Mouse (Mus musculus): ENCODE results near the gene Ncoa1.

The Ncoa1 gene

DNA sequence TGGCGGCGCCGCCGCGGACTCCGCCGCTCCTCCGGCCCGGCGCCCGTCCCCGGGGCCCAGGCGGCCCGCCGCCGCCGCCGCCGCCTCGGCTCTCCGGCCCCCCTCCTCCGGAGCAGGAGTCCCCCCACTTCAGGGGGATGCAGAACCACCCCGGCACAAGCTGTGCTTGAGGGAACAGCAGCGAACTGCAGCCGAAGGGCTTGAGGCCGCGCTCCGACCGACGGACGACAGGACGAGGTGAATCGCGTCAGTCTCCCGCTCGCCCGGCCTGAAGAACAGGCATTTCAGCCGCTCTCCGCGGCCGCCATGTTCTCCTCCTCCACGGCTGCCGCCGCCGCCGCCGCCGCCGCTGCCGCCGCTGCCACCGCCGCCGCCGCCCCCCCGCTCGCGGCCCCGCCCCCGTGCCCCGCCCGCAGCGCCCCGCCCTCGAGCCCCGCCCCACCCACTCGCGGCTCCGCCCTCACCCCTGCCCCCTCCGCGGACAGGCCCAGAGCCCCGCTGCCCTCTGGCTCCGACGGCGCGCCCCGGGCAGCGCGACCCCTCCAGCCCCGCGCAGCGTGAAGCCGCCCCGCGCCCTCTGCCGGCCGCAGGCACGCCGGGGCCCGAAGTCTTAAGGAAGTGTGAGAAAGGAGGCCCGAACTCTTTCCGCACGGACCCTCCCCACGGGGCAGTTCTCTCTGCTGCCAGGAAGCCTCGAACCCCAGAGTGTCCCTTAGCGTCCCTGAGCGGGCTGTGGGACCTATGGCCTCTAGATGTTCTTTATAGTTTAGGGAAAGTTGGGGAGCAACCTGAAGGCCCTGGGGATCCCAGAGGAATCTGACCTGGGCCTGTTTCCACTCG lies at the start of gene Ncoa1:
Gene Ncoa1 (minus strand): TSS at position 351 of the 840 bp plus-strand sequence.
- CTCF ChIA-PET = interaction anchor here in 2 of 4 experiments (0.7 to 1.0 kb wide), 2 partner anchors 9 to 156 kb away, joined by 3 to 7 read pairs; no protein-coding TSS in a partner anchor
- POLR2A ChIA-PET = interaction anchor here in 3 of 4 experiments (0.6 to 2.0 kb wide), 7 partner anchors 17 to 419 kb away, joined by 3 to 6 read pairs (median 4); partner anchors contain the start of genes Cenpo (in 1 of the 3) and Ptrhd1 (in 1 of the 3)

DNA sequence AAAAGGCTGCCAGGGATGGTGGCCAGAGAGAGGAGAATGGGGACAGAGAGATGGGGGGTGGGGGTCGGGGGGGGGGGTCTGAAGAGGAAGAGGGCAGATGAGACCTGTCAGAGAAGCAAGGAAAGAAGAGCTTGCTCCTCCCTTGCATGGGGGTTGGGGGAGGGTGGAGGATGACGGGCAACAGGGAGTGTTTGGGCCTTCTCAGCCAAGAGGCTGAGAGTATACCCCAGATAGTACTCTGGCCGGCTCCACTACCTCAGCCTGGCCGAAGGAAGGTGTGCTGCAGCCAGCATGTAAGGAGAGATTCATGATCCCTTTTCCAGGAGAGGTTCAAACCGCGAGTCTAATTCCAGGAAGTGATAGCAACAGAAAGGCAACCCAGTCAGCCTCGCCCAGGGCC lies 47.6 kb upstream of the Ncoa1 start:
- CTCF ChIA-PET = interaction anchor here in 2 of 4 experiments (0.6 to 1.4 kb wide), 2 partner anchors 417 to 596 kb away, joined by 3 to 5 read pairs; no protein-coding TSS in a partner anchor
- POLR2A ChIA-PET = interaction anchor here in 3 of 4 experiments (0.6 to 1.9 kb wide), 12 partner anchors 9 to 377 kb away, joined by 3 to 8 read pairs (median 4); partner anchors contain the start of genes Cenpo (in 1 of the 3), Ptrhd1 (in 1 of the 3) and Wdcp (in 1 of the 3)

DNA sequence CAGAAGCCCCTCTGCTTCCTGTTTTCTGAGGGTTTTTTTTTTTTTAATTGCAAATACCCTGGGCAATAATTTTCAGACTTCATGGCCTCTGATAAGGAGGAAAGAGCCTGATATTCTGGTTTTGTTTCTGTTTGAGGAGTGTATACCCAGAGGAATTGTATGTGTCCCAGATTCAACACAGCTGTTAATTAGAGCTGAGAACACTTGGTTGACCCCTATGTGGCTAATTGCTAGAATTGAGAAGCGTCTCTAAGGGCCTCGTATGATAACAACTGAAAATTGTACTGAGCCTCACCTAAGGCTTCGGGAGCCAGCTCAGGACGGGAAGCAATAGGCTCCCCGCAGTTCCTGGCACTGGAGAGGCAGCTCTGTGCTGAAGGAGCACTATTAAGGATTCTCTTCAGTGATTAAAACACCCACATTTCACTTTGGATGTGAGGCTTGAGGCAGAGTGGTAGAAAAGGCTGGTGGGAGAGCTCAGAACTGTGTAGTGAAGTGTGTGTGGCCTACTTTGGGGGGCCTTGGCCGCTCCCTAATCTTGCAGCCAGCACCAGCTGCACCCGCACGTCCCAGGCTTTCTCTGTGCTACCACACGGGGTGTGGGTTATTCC lies 46.8 kb upstream of the Ncoa1 start:
- CTCF ChIA-PET = interaction anchor here in 2 of 4 experiments (0.6 to 1.4 kb wide), 2 partner anchors 416 to 596 kb away, joined by 3 to 5 read pairs; no protein-coding TSS in a partner anchor
- POLR2A ChIA-PET = interaction anchor here (0.6 to 1.9 kb wide), 16 partner anchors 10 to 967 kb away, joined by 3 to 8 read pairs (median 4); partner anchors contain the start of genes Cenpo (in 1 of the 4), Ptrhd1 (in 1 of the 4) and Wdcp (in 1 of the 4)

DNA sequence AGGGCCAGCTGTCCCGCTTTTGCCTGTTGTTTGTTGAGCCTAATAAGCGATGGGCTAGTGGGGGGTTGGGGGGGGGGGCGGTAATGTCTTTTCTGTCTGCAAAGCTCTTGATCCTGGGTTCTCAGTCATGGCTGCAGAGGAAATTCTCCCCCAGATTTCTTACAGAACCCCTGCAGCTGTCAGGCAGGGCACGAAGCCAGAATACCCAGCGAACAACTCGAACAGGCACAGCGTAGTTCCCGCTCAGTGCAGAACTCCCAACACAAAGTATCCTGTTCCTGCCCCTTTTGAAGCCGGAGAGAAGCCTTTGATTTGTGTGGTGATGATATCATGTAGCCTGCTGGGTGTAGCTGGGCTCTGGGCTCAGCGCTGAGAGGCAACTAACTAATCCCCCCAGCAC lies 46.2 kb upstream of the Ncoa1 start:
- ChIA-PET CTCF (interaction anchor here in 1 of 4 experiments (0.6 to 1.4 kb wide), 2 partner anchors 15 to 416 kb away, joined by 5 to 6 read pairs; no protein-coding TSS in a partner anchor), POLR2A (interaction anchor here (0.6 to 1.9 kb wide), 11 partner anchors 10 to 966 kb away, joined by 3 to 8 read pairs (median 3); partner anchors contain the start of genes Cenpo (in 1 of the 4) and Ptrhd1 (in 1 of the 4))

DNA sequence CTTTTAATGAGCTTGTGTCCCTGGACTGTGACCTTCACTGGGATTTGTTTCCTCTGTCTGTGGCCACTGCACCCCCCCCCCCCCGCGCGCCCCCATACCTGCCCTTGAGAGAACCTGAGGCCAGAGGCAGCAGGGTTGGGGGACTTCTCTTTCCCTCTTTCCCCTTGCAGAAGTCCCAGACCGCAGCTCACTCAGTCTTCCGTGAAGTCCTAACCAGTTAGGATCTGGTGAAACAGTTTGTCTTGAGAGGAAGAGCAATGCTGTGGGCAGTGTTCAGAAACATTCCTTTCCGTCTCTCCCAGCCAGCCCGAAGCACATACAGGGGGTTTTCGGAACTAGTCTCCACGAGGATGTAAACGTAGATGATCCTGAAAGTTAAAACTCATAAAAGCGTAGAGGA lies 42.0 kb upstream of the Ncoa1 start:
- CTCF ChIA-PET = interaction anchor here in 1 of 4 experiments (0.6 kb wide), 1 partner anchor 411 kb away, joined by 3 read pairs; no protein-coding TSS in a partner anchor
- POLR2A ChIA-PET = interaction anchor here in 3 of 4 experiments (0.6 to 1.1 kb wide), 6 partner anchors 9 to 870 kb away, joined by 3 to 7 read pairs (median 4); no protein-coding TSS in a partner anchor

DNA sequence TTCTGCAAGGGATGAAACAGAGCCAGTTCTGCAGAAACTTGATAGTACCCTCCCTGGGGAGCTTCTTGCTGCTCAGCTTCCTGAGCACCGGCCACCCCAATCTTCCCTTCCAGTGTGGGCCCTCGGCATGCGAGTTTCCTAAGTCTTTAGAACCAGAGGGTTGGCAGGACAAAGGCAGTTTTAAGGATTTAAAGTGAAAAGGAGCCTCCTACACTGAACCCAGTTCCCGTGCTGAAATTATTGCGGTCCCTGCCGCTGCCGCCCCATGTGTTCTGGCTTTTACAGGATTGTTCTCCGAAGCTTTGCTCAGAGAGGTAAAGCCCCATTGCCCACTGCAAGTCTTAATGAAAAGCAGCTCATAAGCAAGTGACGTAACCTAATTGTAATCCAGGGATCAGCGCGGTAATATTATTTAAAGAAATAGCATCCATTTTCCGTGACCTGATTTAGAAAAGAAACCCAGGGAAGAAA lies 32.6 kb upstream of the Ncoa1 start:
- CTCF ChIA-PET = interaction anchor here in 3 of 4 experiments (0.5 to 0.7 kb wide), 6 partner anchors 13 to 561 kb away, joined by 3 to 9 read pairs (median 5); no protein-coding TSS in a partner anchor
- POLR2A ChIA-PET = interaction anchor here (0.6 to 1.7 kb wide), 6 partner anchors 9 to 259 kb away, joined by 3 to 14 read pairs (median 3); partner anchors contain the start of genes Fam228b (in 1 of the 4) and Pfn4 (in 1 of the 4)

DNA sequence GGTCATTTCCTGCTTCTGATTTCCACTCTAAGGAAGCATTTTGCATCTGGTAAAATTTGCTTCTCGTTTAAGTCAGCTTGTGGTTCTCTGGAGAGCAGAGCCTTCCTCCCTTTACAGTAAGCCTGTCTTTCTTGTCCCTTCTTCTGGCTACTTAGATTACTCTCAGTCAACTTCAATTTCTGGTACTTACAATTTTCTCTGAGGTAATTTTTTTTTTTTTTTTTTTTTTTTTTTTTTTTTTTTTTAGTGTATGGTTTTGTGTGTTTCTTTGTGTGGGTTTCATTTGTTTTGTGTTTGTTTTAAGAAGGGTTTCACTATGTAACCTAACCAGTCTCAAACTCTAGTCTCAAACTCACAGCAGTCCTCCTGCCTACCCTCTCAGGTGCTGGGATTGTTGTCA lies 31.2 kb upstream of the Ncoa1 start:
- ChIA-PET POLR2A (interaction anchor here in 3 of 4 experiments (0.7 to 1.5 kb wide), 4 partner anchors 16 to 265 kb away, joined by 3 to 4 read pairs (median 4); no protein-coding TSS in a partner anchor), CTCF (interaction anchor here in 3 of 4 experiments (0.7 to 1.2 kb wide), 3 partner anchors 10 to 40 kb away, joined by 4 to 10 read pairs (median 6); no protein-coding TSS in a partner anchor)

DNA sequence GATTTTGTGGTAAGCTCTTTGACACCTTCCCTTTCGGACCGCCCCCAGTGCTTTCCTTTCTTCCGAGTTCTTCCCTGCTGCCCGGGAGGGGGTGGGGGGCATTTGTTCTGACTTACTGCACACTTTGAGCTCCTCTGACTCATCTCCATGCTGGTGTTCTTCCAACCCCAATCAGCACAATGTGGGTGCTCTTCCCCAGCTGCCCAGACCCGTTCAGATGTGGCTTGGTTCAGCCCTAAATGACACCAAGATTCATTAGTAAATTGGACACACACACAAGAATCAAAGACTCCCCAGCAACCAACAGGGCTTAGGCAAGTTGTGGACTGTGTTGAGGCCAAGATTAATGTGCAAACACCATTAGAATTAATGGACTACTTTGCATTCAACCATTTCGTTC lies 30.5 kb upstream of the Ncoa1 start:
- POLR2A ChIA-PET = interaction anchor here in 3 of 4 experiments (0.5 to 1.4 kb wide), 5 partner anchors 17 to 750 kb away, joined by 3 to 4 read pairs (median 3); no protein-coding TSS in a partner anchor

DNA sequence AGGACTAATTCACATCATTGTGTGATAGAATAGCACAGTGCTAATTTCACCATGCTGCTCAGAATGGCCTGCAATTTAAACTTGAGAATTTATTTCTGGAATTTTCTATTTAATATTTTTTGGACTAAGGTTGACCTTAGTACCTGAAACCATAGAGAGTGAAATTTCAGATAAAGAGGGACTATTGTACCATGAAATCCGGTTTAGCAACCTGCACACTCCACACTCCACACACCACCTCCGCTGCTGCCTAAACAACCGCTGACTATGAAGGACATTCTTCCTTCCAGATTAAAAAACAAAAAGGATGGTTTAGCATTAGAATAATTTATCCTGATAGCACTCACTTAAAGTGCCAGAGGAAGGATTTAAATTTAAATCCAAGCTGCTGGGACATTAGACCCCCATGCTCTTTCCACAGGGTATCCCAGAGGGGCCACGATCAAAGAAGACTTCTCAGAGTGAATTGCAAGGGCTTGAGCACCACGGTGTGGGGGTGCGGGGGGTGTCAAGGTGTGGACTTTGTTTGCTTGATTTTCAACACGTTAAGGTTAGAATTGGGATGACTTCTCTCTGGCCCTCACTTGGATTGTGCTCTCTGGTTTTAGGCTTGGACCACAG lies 29.9 kb upstream of the Ncoa1 start:
- ChIA-PET CTCF (interaction anchor here in 3 of 4 experiments (0.6 to 1.2 kb wide), 3 partner anchors 41 to 287 kb away, joined by 4 read pairs; no protein-coding TSS in a partner anchor), POLR2A (interaction anchor here in 2 of 4 experiments (0.5 to 1.4 kb wide), 4 partner anchors 17 to 750 kb away, joined by 3 to 4 read pairs (median 4); no protein-coding TSS in a partner anchor)

More for the DNA sequence above, 30.5 kb upstream of the Ncoa1 start:
- CTCF ChIA-PET = interaction anchor here (0.7 to 1.2 kb wide), 4 partner anchors 9 to 64 kb away, joined by 4 to 10 read pairs (median 5); no protein-coding TSS in a partner anchor

DNA sequence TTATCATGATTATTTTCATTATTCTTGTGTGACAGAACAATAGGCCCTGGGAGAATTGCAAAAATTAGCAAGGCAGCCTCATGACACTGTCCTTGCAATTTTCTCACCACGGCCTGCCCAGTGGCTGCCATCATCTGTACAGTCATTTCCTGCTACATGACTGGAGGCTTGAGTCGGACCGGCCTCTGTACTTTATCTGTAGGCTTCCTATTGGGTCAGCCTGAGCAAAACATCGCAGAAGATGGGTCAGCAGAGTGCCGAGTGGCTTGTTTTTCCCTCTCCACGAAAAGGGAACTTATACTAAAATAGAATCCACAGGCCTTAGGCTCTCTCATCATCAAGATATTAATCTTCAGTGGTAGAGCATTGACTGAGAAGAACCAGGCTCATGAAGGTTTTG lies 28.3 kb upstream of the Ncoa1 start:
- ChIA-PET POLR2A (interaction anchor here in 1 of 4 experiments (0.9 kb wide), 1 partner anchor 27 kb away, joined by 3 read pairs; no protein-coding TSS in a partner anchor), CTCF (no interaction called here)

DNA sequence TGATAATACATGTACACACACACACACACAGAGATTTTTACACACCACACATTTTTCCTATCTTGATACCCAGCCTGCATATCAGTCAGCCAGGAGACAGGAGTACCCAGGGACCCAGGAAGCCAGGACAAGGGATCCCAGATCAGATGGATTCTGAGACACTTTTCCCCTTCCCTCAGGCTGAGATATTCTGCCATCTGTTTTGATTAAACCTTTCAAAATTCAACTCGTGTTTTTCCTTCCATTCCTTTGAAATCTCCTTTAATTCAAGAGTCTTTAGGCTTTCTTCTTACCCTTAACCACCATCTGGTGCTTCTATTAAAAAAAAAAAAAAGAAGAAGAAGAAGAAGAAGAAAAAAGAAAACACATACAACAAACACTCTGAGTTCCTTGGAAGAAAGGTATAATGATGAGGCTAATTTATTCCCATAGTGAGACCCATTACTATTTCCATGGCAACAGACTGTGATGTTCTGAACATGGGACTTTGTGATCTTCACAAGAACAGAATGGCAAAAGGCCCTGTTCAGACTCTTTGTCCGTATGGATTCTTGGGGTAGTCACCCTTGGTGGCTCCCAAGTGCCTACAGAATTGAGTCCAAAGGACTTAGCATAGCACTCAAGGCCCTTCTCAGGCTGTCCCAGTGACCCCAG lies 26.8 kb upstream of the Ncoa1 start:
- POLR2A ChIA-PET = no interaction called here
- CTCF ChIA-PET = no interaction called here

DNA sequence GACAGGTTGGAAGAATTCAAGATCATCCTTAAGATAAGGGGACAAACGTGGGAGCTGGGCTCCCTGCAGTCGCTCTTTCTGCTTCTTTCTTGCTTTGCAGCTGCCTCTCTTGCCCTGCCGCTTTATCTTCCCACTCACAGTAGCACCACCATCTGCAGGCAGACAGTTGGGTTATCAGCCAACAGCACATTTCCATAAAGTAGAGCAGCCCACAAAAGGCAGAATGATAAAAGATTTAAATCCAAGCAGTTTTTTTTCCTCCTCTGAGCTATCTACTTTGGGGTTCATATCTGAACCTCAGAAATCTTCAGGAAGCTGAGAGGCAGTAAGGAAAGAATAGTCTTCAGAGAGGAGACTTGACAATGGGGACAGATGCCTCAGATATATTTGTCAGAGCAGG lies 24.9 kb upstream of the Ncoa1 start:
- POLR2A ChIA-PET = interaction anchor here in 2 of 4 experiments (0.6 to 1.4 kb wide), 5 partner anchors 16 to 475 kb away, joined by 3 to 4 read pairs (median 3); no protein-coding TSS in a partner anchor
- CTCF ChIA-PET = interaction anchor here in 1 of 4 experiments (1.0 kb wide), 1 partner anchor 293 kb away, joined by 3 read pairs; no protein-coding TSS in a partner anchor

DNA sequence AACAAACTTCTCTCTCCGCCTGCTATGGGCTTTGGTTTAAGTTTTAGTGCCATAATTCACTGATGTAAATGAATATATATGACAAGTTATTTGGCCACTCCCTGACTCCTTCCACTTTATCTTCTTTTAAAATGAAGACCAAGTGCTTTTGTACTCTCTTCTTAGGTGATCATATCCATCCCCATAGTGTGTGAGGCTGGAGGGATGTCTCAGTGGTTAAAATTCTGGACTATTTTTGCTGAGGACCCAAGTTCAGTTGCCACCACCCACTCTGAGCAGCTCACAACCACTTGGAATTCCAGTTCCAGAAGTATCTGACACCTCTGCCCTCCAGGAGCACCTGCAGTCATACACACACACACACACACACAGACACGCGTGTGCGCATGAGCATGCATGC lies 23.5 kb upstream of the Ncoa1 start:
- POLR2A ChIA-PET = no interaction called here
- CTCF ChIA-PET = no interaction called here

DNA sequence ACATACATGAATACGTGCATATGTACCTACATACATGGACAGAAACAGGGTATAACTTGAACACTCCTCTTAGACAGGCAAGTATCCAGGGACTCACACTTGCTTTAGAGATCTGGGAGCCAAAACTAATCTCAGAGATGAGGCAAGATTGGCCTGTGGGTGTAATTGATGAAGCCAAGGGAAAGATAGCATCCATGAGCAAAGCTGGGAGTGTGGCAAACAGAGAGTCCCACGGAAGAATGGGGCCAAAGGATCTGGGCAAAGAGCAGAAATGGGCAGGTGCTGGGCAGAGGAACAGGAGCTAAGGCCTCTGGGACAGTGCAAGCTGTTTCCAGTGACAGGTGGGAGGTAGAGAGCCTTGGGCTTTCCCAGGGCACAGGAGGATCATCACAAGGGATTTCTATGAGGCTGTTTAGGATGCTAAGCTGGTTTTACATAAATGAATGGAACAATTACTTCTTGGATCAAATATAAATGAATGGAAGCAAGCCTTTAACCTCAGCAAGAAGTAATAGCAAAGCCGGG lies 22.7 kb upstream of the Ncoa1 start:
- ChIA-PET POLR2A (interaction anchor here in 1 of 4 experiments (0.8 to 1.4 kb wide), 2 partner anchors 266 to 289 kb away, joined by 3 read pairs; partner anchors contain the start of genes Cenpo and Ptrhd1), CTCF (no interaction called here)

DNA sequence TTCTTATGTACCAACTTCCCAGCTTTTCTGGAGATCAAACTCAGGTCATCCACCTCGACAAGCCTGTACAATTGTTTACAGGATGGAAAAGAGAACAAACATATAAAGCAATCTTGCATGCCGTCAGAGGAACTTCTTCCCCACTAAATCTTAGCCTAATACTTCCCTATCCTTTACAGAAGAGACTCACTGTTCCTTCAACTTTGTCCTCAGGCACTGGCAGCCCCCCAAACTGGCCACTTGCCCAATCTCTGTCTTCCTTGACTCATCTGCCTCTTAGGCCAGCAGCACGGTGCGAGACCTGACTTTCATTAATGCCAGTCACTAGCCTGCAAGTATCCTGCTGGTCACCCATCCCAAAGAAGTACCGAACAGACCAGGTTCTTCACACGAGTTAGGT lies 11.4 kb upstream of the Ncoa1 start:
- CTCF ChIA-PET = no interaction called here
- POLR2A ChIA-PET = no interaction called here

DNA sequence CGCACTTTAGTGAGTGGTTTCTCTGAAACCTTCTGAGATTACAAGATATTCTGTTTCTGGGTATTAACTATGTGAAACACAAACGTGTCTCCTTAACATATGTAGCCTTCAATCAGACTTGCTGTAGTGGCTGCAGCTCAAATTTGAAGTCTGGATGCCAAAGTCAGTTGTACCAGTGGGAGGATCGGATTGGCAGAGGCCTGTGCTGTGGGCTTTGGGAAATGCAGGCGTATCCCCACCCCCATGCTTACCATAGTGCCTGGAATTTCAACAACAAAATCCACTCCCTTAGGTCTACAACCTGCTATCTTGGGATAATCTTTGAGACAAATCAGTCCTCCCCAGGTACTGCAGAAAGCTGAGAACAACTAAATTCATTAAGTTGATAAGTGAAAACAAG lies 6.4 kb upstream of the Ncoa1 start:
- ChIA-PET CTCF (interaction anchor here in 1 of 4 experiments (1.3 kb wide), 1 partner anchor 65 kb away, joined by 3 read pairs; no protein-coding TSS in a partner anchor), POLR2A (interaction anchor here in 1 of 4 experiments (1.0 to 1.9 kb wide), 2 partner anchors 11 to 30 kb away, joined by 3 to 4 read pairs; no protein-coding TSS in a partner anchor)

DNA sequence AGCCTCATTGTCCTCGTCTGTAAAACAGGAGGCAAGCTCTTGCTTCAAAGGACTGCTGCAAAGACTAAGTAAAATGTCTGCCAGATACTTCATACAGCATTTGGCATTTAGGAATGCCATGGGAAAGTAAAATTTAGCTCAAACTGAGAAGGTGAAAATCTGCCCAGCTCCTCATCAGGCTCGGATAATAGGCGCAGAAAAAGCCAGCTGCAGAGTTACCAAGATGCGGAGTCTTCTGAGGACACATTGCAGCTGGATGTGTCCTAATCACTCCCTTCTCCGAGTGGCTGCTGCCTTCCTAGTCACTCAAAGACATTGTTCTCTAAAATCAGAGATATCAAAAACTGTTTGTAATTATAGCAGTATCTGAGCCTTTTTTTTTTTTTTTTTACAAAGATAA lies 4.7 kb upstream of the Ncoa1 start:
- CTCF ChIA-PET = interaction anchor here in 1 of 4 experiments (0.7 kb wide), 1 partner anchor 42 kb away, joined by 3 read pairs; no protein-coding TSS in a partner anchor
- POLR2A ChIA-PET = interaction anchor here (0.7 to 1.2 kb wide), 5 partner anchors 14 to 383 kb away, joined by 3 read pairs; partner anchors contain the start of genes Gm3625 (in 1 of the 4) and Itsn2 (in 1 of the 4)
